Mouse (Mus musculus): ENCODE measurements around the gene Slc4a2.

- TF ChIP-seq TCF3 (IDR thresholded peaks at IDR 0.05; ENCODE audit: insufficient read length, low read depth) = no peak
- TF ChIP-seq POLR2A (IDR thresholded peaks at IDR 0.05; ENCODE audit: insufficient read length, low read depth) = no peak
- no peak for TF ChIP-seq MYOD1 (IDR thresholded peaks at IDR 0.05; ENCODE audit: control insufficient read depth in 1 of 3, insufficient read length in 2 of 3, low read depth in 2 of 3)
These were observed 32.0 kb downstream of the Slc4a2 start for GRCm38 (mm10) chr5:24455613-24456012.

All from myocyte (in vitro differentiated cells).